Mouse (Mus musculus) monocyte, adult 5-6 weeks (primary cell): Measurements from ENCODE around the gene Ippk. TPM values are rescaled to one million over a fixed set of nuclear protein-coding genes. Genes with fewer than 3 reads are reported as not detected.

ENCODE experiments used
- ATAC-seq: fragments of 153-309, 156-312 bp; replicated peaks from 2 replicates; pipeline ENCODE4 v1.8.0; 2017; ENCODE audit warnings: mild to moderate bottlenecking; ENCODE audit not compliant: low TSS enrichment, insufficient number of reproducible peaks, severe bottlenecking, poor library complexity, low FRiP score
- total RNA-seq: library from RNA; stranded (forward); fragments of 200-1000, 200-491, 200-594 nt; gene quantifications from 3 replicates; pipeline ENCODE4 v1.2.3, GENCODE M21; 2017

Gene Ippk
- total RNA-seq, 1 experiment from 2014 or later = 8.4 TPM

GRCm38 (mm10) chr13:49471981-49472675, 51.1 kb downstream of the Ippk start:
- ATAC-seq = no peak

- no peak for ATAC-seq
Measured at GRCm38 (mm10) chr13:49472676-49473005, 51.6 kb downstream of the Ippk start.

DNA sequence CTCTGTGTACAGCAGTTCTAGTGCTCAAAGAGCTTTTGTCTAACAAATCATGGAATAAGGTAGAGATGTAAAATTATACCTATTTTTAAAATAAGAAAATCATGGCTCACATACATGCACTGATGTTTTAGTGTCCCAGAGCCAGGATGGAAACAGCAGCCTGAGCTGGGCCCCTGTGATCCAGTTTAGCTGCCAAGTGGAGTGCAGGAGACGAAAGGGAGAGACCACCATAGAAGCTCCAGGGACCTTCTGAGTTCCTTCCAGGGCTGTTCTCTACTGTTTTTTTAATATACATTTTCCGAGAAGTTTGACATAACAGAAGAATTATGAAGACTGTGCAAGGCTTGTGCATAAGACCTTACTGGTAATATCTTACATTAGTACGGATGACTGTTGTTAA, 56.8 kb downstream of the Ippk start:
- no peak for ATAC-seq

GRCm38 (mm10) chr13:49478851-49479374, 57.9 kb downstream of the Ippk start:
- ATAC-seq = no peak

DNA sequence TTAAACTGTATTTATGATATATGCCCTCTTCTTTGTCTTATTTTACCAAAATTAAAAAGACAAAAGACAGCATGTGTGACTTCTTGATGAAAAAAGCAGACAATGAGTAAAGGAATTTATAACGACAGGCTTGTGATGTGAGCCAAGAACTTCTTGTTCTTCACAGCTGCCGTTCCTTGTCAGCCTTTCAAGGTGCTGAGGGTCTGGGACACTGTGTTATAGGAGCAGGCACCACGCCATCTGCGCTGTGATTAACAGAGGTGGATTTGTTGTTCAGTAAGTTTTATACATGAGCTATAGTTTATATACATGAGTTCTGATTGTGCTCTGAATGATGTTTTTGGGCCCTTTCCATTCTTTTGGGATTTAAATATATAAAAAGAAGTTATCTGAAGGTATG, 58.4 kb downstream of the Ippk start:
- no peak for ATAC-seq

GRCm38 (mm10) chr13:49480057-49480456, 59.0 kb downstream of the Ippk start:
- ATAC-seq = no peak

GRCm38 (mm10) chr13:49480551-49480950, 59.5 kb downstream of the Ippk start:
- no peak for ATAC-seq

DNA sequence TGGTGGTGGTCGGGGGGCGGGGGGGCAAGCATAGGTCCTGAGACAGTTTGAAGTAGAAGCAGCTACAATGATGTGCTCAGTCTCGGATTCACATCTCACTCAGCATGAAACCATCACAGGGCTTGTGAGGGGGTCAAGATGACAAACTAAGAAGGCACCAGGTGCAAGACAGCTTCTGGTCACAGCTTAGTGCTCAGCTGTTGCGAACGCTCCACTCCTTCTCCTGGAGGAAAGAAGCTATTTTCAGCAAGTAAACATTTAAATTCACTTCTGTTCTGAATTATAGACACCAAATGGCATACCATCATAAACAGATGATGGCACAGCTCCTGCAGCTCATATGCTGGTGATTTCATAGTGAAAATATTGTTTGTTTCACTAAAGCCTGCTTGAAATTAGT, 64.3 kb downstream of the Ippk start:
- ATAC-seq = no peak

- ATAC-seq = no peak
Measured at GRCm38 (mm10) chr13:49492376-49493368, 71.6 kb downstream of the Ippk start, which contains the start of gene Tes3-ps. Gene Tes3-ps, plus strand, starts transcription at chr13:49493318.

DNA sequence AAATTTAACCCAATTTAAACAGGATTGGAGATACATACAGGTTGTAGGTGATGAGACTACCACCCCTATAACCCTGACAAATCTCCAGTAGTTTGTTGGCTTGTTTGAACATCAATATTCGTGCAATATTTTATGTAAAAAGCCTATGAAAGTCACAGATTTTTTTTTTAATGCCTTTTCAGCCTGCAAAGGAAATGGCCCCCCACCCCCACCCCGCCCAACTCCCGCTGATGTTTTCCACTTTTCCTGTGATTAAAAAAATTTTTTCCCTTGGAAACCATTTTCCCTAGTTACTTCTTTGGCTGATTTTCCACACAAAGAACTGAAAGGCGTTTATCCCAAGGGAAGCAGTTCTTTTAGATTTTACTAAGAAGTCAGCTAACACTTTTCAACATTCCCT, 83.5 kb downstream of the Ippk start, which contains the start of gene Ecm2:
Gene Ecm2, plus strand, starts transcription at position 301 of the 400 bp plus-strand sequence.
- ATAC-seq = no peak

DNA sequence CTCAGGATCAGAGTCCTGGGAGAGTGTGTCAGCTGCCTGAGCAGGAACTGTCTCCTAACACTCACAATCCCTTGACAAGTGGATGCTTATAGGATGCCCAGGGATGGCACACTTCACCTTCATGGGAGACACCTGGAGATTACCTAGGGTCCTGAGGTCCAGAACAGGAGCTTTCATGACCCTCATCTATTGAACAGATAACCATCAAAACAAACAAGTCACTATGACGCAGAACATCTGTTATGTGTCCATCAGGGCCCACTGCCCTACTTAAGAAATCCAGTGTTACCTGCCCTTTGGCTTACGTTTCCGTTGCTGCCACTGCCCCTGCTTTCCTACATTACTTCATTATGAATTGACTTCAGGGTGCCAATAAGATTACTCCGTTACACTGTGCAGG, 84.7 kb downstream of the Ippk start:
- ATAC-seq = no peak

GRCm38 (mm10) chr13:49507176-49507575, 86.1 kb downstream of the Ippk start:
- ATAC-seq = no peak

Other genes starting within 250 kb of the Ippk start
- gene Ninj1, start 233.8 kb upstream of the Ippk start, total RNA-seq = 24.6 to 59.1 TPM (median 55.8 TPM) in 3 replicates
- gene Card19, start 205.2 kb upstream of the Ippk start, total RNA-seq = 27.8 to 56.1 TPM (median 45.9 TPM) in 3 replicates
- 76.0 to 95.2 TPM (median 78.6 TPM) in 3 replicates for gene Susd3, start 172.5 kb upstream of the Ippk start, total RNA-seq
- 43.6 to 60.8 TPM (median 44.6 TPM) in 3 replicates for gene Fgd3, start 100.9 kb upstream of the Ippk start, total RNA-seq
- 24.4 to 44.2 TPM (median 31.3 TPM) in 3 replicates for gene Bicd2, start 79.7 kb upstream of the Ippk start, total RNA-seq
- 1.9 to 2.1 TPM (median 2.0 TPM) in 3 replicates for gene Tes3-ps, start 72.1 kb downstream of the Ippk start, total RNA-seq
- 0.21 TPM in 1 of 3 replicates, not detected in the others for gene Ecm2, start 83.6 kb downstream of the Ippk start, total RNA-seq
- not detected in 3 replicates for gene Aspn, start 123.2 kb downstream of the Ippk start, total RNA-seq
- not detected in 3 replicates for gene Omd, start 161.2 kb downstream of the Ippk start, total RNA-seq
- gene Ogn, start 186.8 kb downstream of the Ippk start, total RNA-seq = not detected in 3 replicates
- 2.4 to 4.6 TPM (median 2.9 TPM) in 3 replicates for gene Cenpp, start 231.5 kb downstream of the Ippk start, total RNA-seq
- gene Nol8, start 231.8 kb downstream of the Ippk start, total RNA-seq = 35.4 to 43.9 TPM (median 37.5 TPM) in 3 replicates